Mouse (Mus musculus) G1E (cell line): ENCODE data around the gene Zfp592.

Experiments
- CTCF ChIP-seq: IDR thresholded peaks from 2 replicates; pipeline ENCODE4 v1.5.1; 2012; ENCODE audit warnings: low read depth, low read length, inconsistent platforms, mixed read lengths
- GATA1 ChIP-seq: IDR thresholded peaks from 2 replicates; pipeline ENCODE4 v1.6.1; 2012; ENCODE audit warnings: borderline replicate concordance, low read length, inconsistent platforms, mixed read lengths
- TAL1 ChIP-seq: conservative IDR thresholded peaks from 2 replicates; pipeline ENCODE4 v1.6.1; 2012; ENCODE audit warnings: low read depth, low read length, inconsistent platforms, mixed read lengths

GRCm38 (mm10) chr7:80972082-80972481, 21.4 kb upstream of the Zfp592 start:
- TF ChIP-seq CTCF (no peak), TAL1 (no peak), GATA1 (no peak)
